Mouse (Mus musculus) MEL (cell line): ENCODE results near the gene Hlcs.

Experiments used
- CHD2 ChIP-seq: IDR thresholded peaks from 2 replicates; pipeline ENCODE4 v1.6.1; 2011; ENCODE audit warnings: low read length, improper control_type of control experiment
- CTCF ChIP-seq, 3 experiments: IDR thresholded peaks in 2 of 3; conservative IDR thresholded peaks in 1 of 3; 2 replicates each; pipeline ENCODE4 v1.5.1; 2011 to 2012; ENCODE audit warnings: low read length in 3 of 3, low read depth in 2 of 3, mild to moderate bottlenecking in 2 of 3, improper control_type of control experiment in 1 of 3, inconsistent platforms in 1 of 3, mixed read lengths in 1 of 3, moderate library complexity in 1 of 3; ENCODE audit not compliant: control insufficient read depth in 1 of 3, insufficient read depth in 1 of 3, poor library complexity in 1 of 3, severe bottlenecking in 1 of 3
- ELF1 ChIP-seq: IDR thresholded peaks from 2 replicates; pipeline ENCODE4 v1.6.1; 2014; ENCODE audit warnings: low read depth, mild to moderate bottlenecking, inconsistent platforms, low read length, improper control_type of control experiment, moderate library complexity
- EP300 ChIP-seq, 2 experiments: IDR thresholded peaks; 2 replicates each; pipeline ENCODE4 v1.6.1; 2011; ENCODE audit warnings: improper control_type of control experiment in 2 of 2, low read length in 2 of 2, low read depth in 1 of 2, mild to moderate bottlenecking in 1 of 2
- JUND ChIP-seq: IDR thresholded peaks from 2 replicates; pipeline ENCODE4 v1.6.1; 2011; ENCODE audit warnings: low read depth, mild to moderate bottlenecking, improper control_type of control experiment, low read length
- MXI1 ChIP-seq: IDR thresholded peaks from 2 replicates; pipeline ENCODE4 v1.6.1; 2011; ENCODE audit warnings: mild to moderate bottlenecking, low read depth, low read length, improper control_type of control experiment
- MYB ChIP-seq: IDR thresholded peaks from 2 replicates; pipeline ENCODE4 v1.6.1; 2011; ENCODE audit warnings: mild to moderate bottlenecking, low read depth, low read length, improper control_type of control experiment
- MYC ChIP-seq: IDR thresholded peaks from 2 replicates; pipeline ENCODE4 v1.6.1; 2011; ENCODE audit warnings: low read depth, mild to moderate bottlenecking, low read length, improper control_type of control experiment, moderate library complexity
- POLR2A ChIP-seq, 2 experiments: IDR thresholded peaks; 2 replicates each; pipeline ENCODE4 v1.6.1; 2011 to 2012; ENCODE audit warnings: low read length in 2 of 2, mild to moderate bottlenecking in 2 of 2, control low read depth in 1 of 2, improper control_type of control experiment in 1 of 2, low read depth in 1 of 2, moderate library complexity in 1 of 2; ENCODE audit not compliant: control insufficient read depth in 1 of 2, insufficient read depth in 1 of 2, poor library complexity in 1 of 2
- POLR2AphosphoS2 ChIP-seq: IDR thresholded peaks from 2 replicates; pipeline ENCODE4 v1.6.1; 2011; ENCODE audit warnings: low read length, improper control_type of control experiment
- ZC3H11A ChIP-seq: IDR thresholded peaks from 2 replicates; pipeline ENCODE4 v1.6.1; 2012; ENCODE audit warnings: low read depth, mild to moderate bottlenecking, inconsistent platforms, low read length, improper control_type of control experiment
- ZKSCAN1 ChIP-seq: IDR thresholded peaks from 2 replicates; pipeline ENCODE4 v1.6.1; 2012; ENCODE audit warnings: low read depth, mild to moderate bottlenecking, inconsistent platforms, low read length, improper control_type of control experiment, moderate library complexity

DNA sequence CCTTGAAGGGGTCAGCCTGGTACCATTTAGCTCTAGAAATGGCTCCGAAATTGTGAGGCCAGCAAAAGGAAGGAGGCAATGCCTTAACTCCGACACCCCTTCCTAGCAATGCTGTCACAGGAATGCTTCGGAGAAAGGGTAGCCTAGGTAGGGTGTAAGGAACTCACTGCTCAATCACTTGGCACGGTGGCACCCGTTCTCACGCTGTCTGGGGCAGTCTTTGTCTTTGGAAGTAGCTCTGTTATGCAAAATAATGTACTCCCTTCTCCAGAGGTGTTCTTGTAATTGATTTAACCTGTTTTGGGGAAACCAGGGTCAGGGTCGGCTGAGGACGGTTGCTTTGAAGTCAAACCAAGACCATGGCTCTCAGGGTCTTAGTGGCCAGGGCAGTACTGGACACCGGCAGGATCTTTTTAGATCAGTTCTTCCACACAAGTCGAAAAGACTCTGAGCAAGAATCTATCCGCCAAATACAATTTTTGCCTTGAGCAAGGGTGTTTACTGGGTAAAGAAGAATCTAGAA lies 225.1 kb downstream of the Hlcs start:
- TF ChIP-seq MYB: no peak
- no peak for TF ChIP-seq CHD2
- no peak for TF ChIP-seq CTCF (IDR thresholded peaks at IDR 0.05 in 2 of 3, conservative IDR thresholded peaks at IDR 0.05 in 1 of 3; ENCODE audit: control insufficient read depth in 1 of 3, insufficient read depth in 1 of 3, low read depth in 2 of 3, low read length in 3 of 3, poor library complexity in 1 of 3, severe bottlenecking in 1 of 3)
- TF ChIP-seq MXI1: no peak
- no peak for TF ChIP-seq MYC
- TF ChIP-seq POLR2AphosphoS2: no peak
- TF ChIP-seq POLR2A (IDR thresholded peaks at IDR 0.05; ENCODE audit: control insufficient read depth in 1 of 2, insufficient read depth in 1 of 2, low read depth in 1 of 2, low read length in 2 of 2, poor library complexity in 1 of 2): no peak
- no peak for TF ChIP-seq ELF1
- no peak for TF ChIP-seq ZKSCAN1
- no peak for TF ChIP-seq EP300 (IDR thresholded peaks at IDR 0.05; ENCODE audit: low read depth in 1 of 2, low read length in 2 of 2)
- no peak for TF ChIP-seq JUND
- no peak for TF ChIP-seq ZC3H11A
